Mouse (Mus musculus): ENCODE data around the gene Pgls. TPM values are rescaled to one million over a fixed set of nuclear protein-coding genes. Genes with fewer than 3 reads are reported as not detected.

Gene Pgls
- total RNA-seq, 2 experiments from 2014 or later, result 49.3 to 54.5 TPM

- DNase-seq, result peak; percentile 71
Measured at GRCm38 (mm10) chr8:71569366-71570290, 22.3 kb upstream of the Pgls start.

- DNase-seq, result peak; percentile 79
Measured at GRCm38 (mm10) chr8:71570291-71570954, 21.6 kb upstream of the Pgls start.

- no peak for DNase-seq
Measured at GRCm38 (mm10) chr8:71572077-71572476, 19.9 kb upstream of the Pgls start.

GRCm38 (mm10) chr8:71572847-71573633, 18.9 kb upstream of the Pgls start:
- peak; percentile 61 for DNase-seq

GRCm38 (mm10) chr8:71574426-71574825, 17.6 kb upstream of the Pgls start:
- DNase-seq, result no peak

GRCm38 (mm10) chr8:71575020-71575419, 17.0 kb upstream of the Pgls start:
- no peak for DNase-seq

- DNase-seq, result no peak
Measured at GRCm38 (mm10) chr8:71577856-71578387, 14.1 kb upstream of the Pgls start.

- DNase-seq, result no peak
Measured at GRCm38 (mm10) chr8:71579009-71579408, 13.0 kb upstream of the Pgls start.

GRCm38 (mm10) chr8:71579476-71579875, 12.5 kb upstream of the Pgls start:
- peak; percentile 64 for DNase-seq

GRCm38 (mm10) chr8:71580201-71580600, 11.8 kb upstream of the Pgls start:
- DNase-seq, result no peak

GRCm38 (mm10) chr8:71586891-71587290, 5.1 kb upstream of the Pgls start:
- DNase-seq, result peak; percentile 51

- no peak for DNase-seq
Measured at GRCm38 (mm10) chr8:71588762-71589161, 3.2 kb upstream of the Pgls start.

GRCm38 (mm10) chr8:71591017-71591416, 959 bp upstream of the Pgls start:
- DNase-seq, result no peak

- peak; percentile 75 for DNase-seq
Measured at GRCm38 (mm10) chr8:71592374-71593170, 596 bp downstream of the Pgls start.

GRCm38 (mm10) chr8:71593556-71594323, 1.8 kb downstream of the Pgls start:
- DNase-seq, result no peak

GRCm38 (mm10) chr8:71594324-71594722, 2.3 kb downstream of the Pgls start:
- DNase-seq, result no peak

GRCm38 (mm10) chr8:71595862-71596261, 3.9 kb downstream of the Pgls start:
- DNase-seq, result peak; percentile 97

GRCm38 (mm10) chr8:71596384-71596783, 4.4 kb downstream of the Pgls start:
- DNase-seq, result no peak

- DNase-seq, result no peak
Measured at GRCm38 (mm10) chr8:71596798-71597197, 4.8 kb downstream of the Pgls start.

GRCm38 (mm10) chr8:71597451-71597850, 5.5 kb downstream of the Pgls start, which contains the start of gene Fam129c:
Gene Fam129c, plus strand, starts transcription at chr8:71597648.
- no peak for DNase-seq

GRCm38 (mm10) chr8:71598375-71598774, 6.4 kb downstream of the Pgls start:
- no peak for DNase-seq
